Mouse (Mus musculus) lung, adult 2 months (tissue): ENCODE results near the gene Spry1.

Experiments
- CTCF ChIP-seq: fragments of 200-500 bp; IDR thresholded peaks from 2 replicates; pipeline ENCODE4 v1.5.1; 2011; ENCODE audit warnings: mild to moderate bottlenecking, low read length, control low read depth; ENCODE audit not compliant: insufficient read depth
- POLR2A ChIP-seq: fragments of 200-500 bp; IDR thresholded peaks from 2 replicates; pipeline ENCODE4 v1.6.1; 2011; ENCODE audit warnings: low read depth, mild to moderate bottlenecking, control low read depth, low read length, borderline replicate concordance; ENCODE audit errors: extremely low read depth

DNA sequence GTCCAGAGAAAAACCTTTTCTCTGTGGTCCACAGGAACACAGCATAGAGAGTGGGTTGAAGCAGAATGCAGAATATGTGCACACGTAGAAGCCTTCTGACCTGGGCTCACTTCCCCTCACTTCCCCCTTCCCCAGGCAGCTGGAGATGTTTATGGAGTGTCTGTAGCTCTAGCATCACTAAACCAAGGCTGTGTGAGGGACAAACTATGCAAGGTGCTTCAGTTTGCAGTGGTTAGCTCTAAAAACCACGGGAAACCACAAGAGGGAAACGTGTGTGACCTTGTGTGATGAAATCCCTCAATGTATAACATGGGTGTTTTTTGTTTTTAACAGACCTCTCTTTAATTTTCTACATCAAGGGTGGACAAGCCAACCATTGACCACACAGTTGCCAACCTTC, 36.2 kb upstream of the Spry1 start:
- TF ChIP-seq POLR2A (no peak), CTCF (no peak)
